Mouse (Mus musculus): Measurements from ENCODE around the gene Ttc28. TPM values are rescaled to one million over a fixed set of nuclear protein-coding genes. Genes with fewer than 3 reads are reported as not detected.
A peak's percentile ranks its signal among the peaks of the same experiment; 100 is the strongest.
"Not testable (repeated sequence)": the region's sequence is repeated elsewhere in the genome, so short reads cannot be mapped to it uniquely, and the experiment has no call there.

Ttc28 gene
- polyA plus RNA-seq, 2 experiments, result 0.48 to 0.81 TPM

DNA sequence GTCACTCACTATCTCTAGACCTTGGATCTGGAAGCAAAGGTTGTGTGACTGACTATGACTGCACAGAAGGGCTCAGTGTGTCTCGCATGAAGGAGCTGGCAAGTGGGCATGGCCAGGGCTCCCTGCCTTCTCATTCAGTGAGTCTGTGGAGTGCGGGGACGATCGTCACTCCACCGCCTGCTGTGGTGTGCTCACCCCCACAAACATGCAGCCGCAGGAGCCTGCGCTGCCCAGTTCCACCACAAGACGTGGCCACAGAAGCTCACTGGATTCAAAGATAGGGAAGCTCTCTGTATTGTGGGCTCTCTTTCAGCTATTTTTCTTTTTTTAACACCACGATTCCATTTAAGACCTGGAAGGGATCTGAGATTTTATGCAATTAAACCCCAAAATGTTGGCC is 374.8 kb downstream of the Ttc28 start:
- no peak for DNase-seq (ENCODE audit: low read depth in 3 of 3, low spot score in 3 of 3)
- ATAC-seq (ENCODE audit: insufficient read depth), result peak; percentile 13; the same call in 1 of the 2 replicates
- H3K36me3 ChIP-seq (replicated peaks; ENCODE audit: control insufficient read depth, insufficient read depth, low read depth), result no peaks in the 10 kb centered on the region
- H3K4me1 ChIP-seq (replicated peaks; ENCODE audit: control insufficient read depth in 2 of 2, insufficient read depth in 2 of 2, low read length in 1 of 2), result no peaks in the 10 kb centered on the region; a peak in 1 of 4 replicates
- no peak for TF ChIP-seq EP300 (IDR thresholded peaks at IDR 0.05; ENCODE audit: low read depth)
- no peaks in the 10 kb centered on the region for H3K9me3 ChIP-seq (ENCODE audit: control insufficient read depth, low read length)
- WGBS (ENCODE audit: insufficient replicate concordance), result 21% methylated on average over 9 of the region's 9 CpGs
- H3K9ac ChIP-seq (replicated peaks), result no peak overlapping the region
- no peak overlapping the region for H3K27ac ChIP-seq
- H3K4me2 ChIP-seq (ENCODE audit: low read depth), result no peak overlapping the region
- H3K27me3 ChIP-seq (ENCODE audit: control insufficient read depth, insufficient read depth, low read length), result no peaks in the 10 kb centered on the region
- H3K4me3 ChIP-seq (ENCODE audit: insufficient read depth in 1 of 2, low read depth in 2 of 2, low read length in 2 of 2), result no peak overlapping the region

DNA sequence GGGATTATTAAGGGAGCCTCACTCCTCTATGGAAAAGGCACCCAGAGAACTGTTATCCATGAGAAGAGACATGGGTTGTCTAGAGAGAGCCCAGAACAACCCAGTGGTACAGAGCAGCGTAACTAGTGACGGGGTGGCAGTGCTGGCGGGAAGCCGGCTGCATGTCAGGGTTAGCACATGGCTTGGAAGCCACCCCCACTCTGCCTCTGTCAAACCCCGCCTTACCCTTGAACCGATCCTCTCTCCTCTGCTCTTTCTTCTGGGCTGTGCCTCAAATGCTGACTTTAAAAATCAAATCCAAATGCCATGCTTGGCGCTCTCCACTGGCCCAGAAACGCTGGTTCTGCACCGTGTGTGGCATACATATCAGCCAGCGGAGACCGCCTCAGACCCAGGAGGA is 375.2 kb downstream of the Ttc28 start:
- no peak for ATAC-seq (ENCODE audit: insufficient read depth)
- no peaks in the 10 kb centered on the region for H3K27me3 ChIP-seq (ENCODE audit: control insufficient read depth, insufficient read depth, low read length)
- TF ChIP-seq EP300 (IDR thresholded peaks at IDR 0.05; ENCODE audit: low read depth) (no peak), CTCF (IDR thresholded peaks at IDR 0.05; ENCODE audit: low read depth) (no peak)
- H3K4me1 ChIP-seq (replicated peaks; ENCODE audit: control insufficient read depth in 2 of 2, insufficient read depth in 2 of 2, low read length in 1 of 2), result no peaks in the 10 kb centered on the region; a peak in 1 of 4 replicates
- no peak overlapping the region for H3K4me3 ChIP-seq (ENCODE audit: insufficient read depth in 1 of 2, low read depth in 2 of 2, low read length in 2 of 2)
- H3K4me2 ChIP-seq (ENCODE audit: low read depth), result no peak overlapping the region
- no peak overlapping the region for H3K9ac ChIP-seq (replicated peaks)
- H3K36me3 ChIP-seq (replicated peaks; ENCODE audit: control insufficient read depth, insufficient read depth, low read depth), result no peaks in the 10 kb centered on the region
- no peaks in the 10 kb centered on the region for H3K9me3 ChIP-seq (ENCODE audit: control insufficient read depth, low read length)
- no peak for DNase-seq (ENCODE audit: low read depth in 3 of 3, low spot score in 3 of 3)
- H3K27ac ChIP-seq, result no peak overlapping the region
- WGBS (ENCODE audit: insufficient replicate concordance), result 74% methylated on average over 11 of the region's 11 CpGs

- Histone ChIP-seq H3K36me3 (replicated peaks; ENCODE audit: control insufficient read depth, insufficient read depth, low read depth) (no peaks in the 10 kb centered on the region), H3K4me3 (ENCODE audit: insufficient read depth in 1 of 2, low read depth in 2 of 2, low read length in 2 of 2) (no peak overlapping the region), H3K4me1 (replicated peaks; ENCODE audit: control insufficient read depth in 2 of 2, insufficient read depth in 2 of 2, low read length in 1 of 2) (no peaks in the 10 kb centered on the region; a peak in 1 of 4 replicates), H3K27ac (no peak overlapping the region), H3K9me3 (ENCODE audit: control insufficient read depth, low read length) (no peaks in the 10 kb centered on the region), H3K4me2 (ENCODE audit: low read depth) (no peak overlapping the region), H3K27me3 (ENCODE audit: control insufficient read depth, insufficient read depth, low read length) (no peaks in the 10 kb centered on the region), H3K9ac (replicated peaks) (no peak overlapping the region)
- ATAC-seq (ENCODE audit: insufficient read depth) (no peak), DNase-seq (ENCODE audit: low read depth in 3 of 3, low spot score in 3 of 3) (no peak)
- TF ChIP-seq EP300 (IDR thresholded peaks at IDR 0.05; ENCODE audit: low read depth) (no peak), CTCF (IDR thresholded peaks at IDR 0.05; ENCODE audit: low read depth) (no peak)
- WGBS (ENCODE audit: insufficient replicate concordance), result 66% methylated on average over 7 of the region's 7 CpGs
Measured at GRCm38 (mm10) chr5:111256181-111256580, 376.6 kb downstream of the Ttc28 start.

DNA sequence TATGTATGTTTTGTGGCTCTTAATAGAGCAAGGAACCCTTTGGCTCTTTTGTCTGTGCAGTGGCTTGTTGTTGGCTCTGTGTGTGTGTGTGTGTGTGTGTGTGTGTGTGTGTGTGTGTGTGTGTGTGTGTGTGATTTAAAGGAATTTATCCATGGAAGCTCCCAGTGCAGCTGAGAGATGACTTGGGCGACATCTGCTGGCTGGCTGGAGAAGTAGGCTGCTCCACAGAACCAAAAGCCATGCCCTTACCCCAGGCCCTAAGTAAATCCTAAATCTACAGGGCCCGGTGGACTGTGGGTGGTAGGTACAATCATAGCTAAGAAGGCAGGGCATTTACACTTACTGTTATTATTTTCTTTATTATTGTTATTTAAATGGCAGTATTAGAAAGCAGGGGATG is 377.5 kb downstream of the Ttc28 start:
- H3K9ac ChIP-seq (replicated peaks), result no peak overlapping the region
- peaks cover 0 to 6% of the 10 kb centered on the region in 2 experiments; a peak in 2 of 4 replicates for H3K4me1 ChIP-seq (replicated peaks; ENCODE audit: control insufficient read depth in 2 of 2, insufficient read depth in 2 of 2, low read length in 1 of 2)
- no peak for ATAC-seq (ENCODE audit: insufficient read depth)
- H3K36me3 ChIP-seq (replicated peaks; ENCODE audit: control insufficient read depth, insufficient read depth, low read depth), result no peaks in the 10 kb centered on the region
- no peak for DNase-seq (ENCODE audit: low read depth in 3 of 3, low spot score in 3 of 3)
- H3K27me3 ChIP-seq (ENCODE audit: control insufficient read depth, insufficient read depth, low read length), result no peaks in the 10 kb centered on the region
- WGBS (ENCODE audit: insufficient replicate concordance), result 10% methylated on average over 2 of the region's 2 CpGs
- H3K27ac ChIP-seq, result no peak overlapping the region
- no peak for TF ChIP-seq EP300 (IDR thresholded peaks at IDR 0.05; ENCODE audit: low read depth)
- TF ChIP-seq CTCF (IDR thresholded peaks at IDR 0.05; ENCODE audit: low read depth), result peak; percentile 67
- H3K4me3 ChIP-seq (ENCODE audit: insufficient read depth in 1 of 2, low read depth in 2 of 2, low read length in 2 of 2), result no peak overlapping the region
- H3K9me3 ChIP-seq (ENCODE audit: control insufficient read depth, low read length), result no peaks in the 10 kb centered on the region
- no peak overlapping the region for H3K4me2 ChIP-seq (ENCODE audit: low read depth)

DNA sequence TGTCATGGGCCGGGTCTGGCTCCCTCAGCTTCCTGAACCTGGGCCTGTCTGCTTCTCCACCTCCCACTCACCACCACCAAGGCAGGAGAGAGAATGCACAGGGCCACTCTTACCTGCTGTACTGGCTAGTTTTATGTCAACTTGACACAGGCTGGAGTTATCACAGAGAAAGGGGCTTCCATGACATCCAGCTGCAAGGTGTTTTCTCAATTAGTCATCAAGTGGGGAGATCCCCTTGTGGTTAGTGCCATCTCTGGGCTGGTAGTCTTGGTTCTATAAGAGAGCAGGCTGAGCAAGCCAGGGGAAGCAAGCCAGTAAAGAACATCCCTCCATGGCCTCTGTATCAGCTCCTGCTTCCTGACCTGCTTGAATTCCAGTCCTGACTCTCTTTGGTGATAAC is 381.6 kb downstream of the Ttc28 start:
- H3K9me3 ChIP-seq (ENCODE audit: control insufficient read depth, low read length); H3K27me3 ChIP-seq (ENCODE audit: control insufficient read depth, insufficient read depth, low read length); H3K27ac ChIP-seq; H3K9ac ChIP-seq (replicated peaks); H3K4me3 ChIP-seq (ENCODE audit: insufficient read depth in 1 of 2, low read depth in 2 of 2, low read length in 2 of 2); H3K36me3 ChIP-seq (replicated peaks; ENCODE audit: control insufficient read depth, insufficient read depth, low read depth); H3K4me2 ChIP-seq (ENCODE audit: low read depth); ATAC-seq (ENCODE audit: insufficient read depth); DNase-seq (ENCODE audit: low read depth in 3 of 3, low spot score in 3 of 3): not testable (repeated sequence)
- 50% methylated on average over 1 of the region's 1 CpGs for WGBS (ENCODE audit: insufficient replicate concordance)
- peaks cover 0 to 13% of the 10 kb centered on the region in 2 experiments; a peak in 2 of 4 replicates for H3K4me1 ChIP-seq (replicated peaks; ENCODE audit: control insufficient read depth in 2 of 2, insufficient read depth in 2 of 2, low read length in 1 of 2)
